Comparison of ENCODE assay signal across 24 mouse cellular contexts in the genomic region with DNA sequence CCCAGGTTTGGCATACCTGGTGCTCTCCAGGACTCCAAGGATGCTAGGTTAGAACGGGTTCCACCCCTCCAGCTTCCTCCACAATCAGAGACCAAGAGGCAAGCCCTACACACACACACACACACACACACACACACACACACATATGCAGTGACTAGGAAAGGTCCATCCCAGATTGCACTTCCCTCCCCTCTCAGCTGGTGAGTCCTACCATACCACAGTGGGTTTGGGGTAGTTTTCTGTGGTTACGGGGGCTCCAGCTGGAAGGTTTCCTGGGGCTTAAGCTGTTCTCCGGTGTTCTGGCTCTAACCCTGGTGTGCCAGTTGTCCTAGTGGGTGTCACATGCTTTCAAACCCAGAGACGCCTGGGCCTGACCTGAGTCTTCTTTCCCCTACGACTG. TPM values are rescaled to one million over a fixed set of nuclear protein-coding genes. Genes with fewer than 3 reads are reported as not detected.
DNase-seq lines count a peak whose midpoint lies in the region; ATAC-seq lines count a peak whose summit lies in the region.
"Had no signal": no experiment of that assay in that cellular context is flagged by ENCODE, and none has a peak within 500 bp of the region (broad histone marks: within the 10 kb centered on the region; RNA-seq: fewer than 3 reads in every experiment).

No protein-coding gene starts in this region.

- WGBS in hindbrain, embryonic 12.5 days = 72% methylated on average over 5 of the region's 5 CpGs
- WGBS in hindbrain, embryonic 11.5 days = 72% methylated on average over 5 of the region's 5 CpGs
- WGBS in midbrain, embryonic 13.5 days = 69% methylated on average over 5 of the region's 5 CpGs
- 66% methylated on average over 5 of the region's 5 CpGs for WGBS in midbrain, embryonic 14.5 days
- 53% methylated on average over 5 of the region's 5 CpGs for WGBS in forebrain, embryonic 16.5 days
- WGBS in neural tube, embryonic 13.5 days = 76% methylated on average over 5 of the region's 5 CpGs
- 79% methylated on average over 5 of the region's 5 CpGs for WGBS in kidney, embryonic 14.5 days

- peaks cover 50% of the 10 kb centered on the region for H3K27me3 ChIP-seq in hindbrain, embryonic 12.5 days
- peaks cover 24% of the 10 kb centered on the region for H3K27me3 ChIP-seq in hindbrain, embryonic 11.5 days (ENCODE audit: control insufficient read depth, insufficient read depth, low read length)
- peaks cover 58% of the 10 kb centered on the region for H3K27me3 ChIP-seq in midbrain, embryonic 13.5 days
- H3K27me3 ChIP-seq in midbrain, embryonic 14.5 days (ENCODE audit: control insufficient read depth, insufficient read depth, low read length) = peaks cover 35% of the 10 kb centered on the region
- H3K27me3 ChIP-seq in forebrain, embryonic 16.5 days (replicated peaks; ENCODE audit: control insufficient read depth, insufficient read depth, low read length) = peaks cover 14% of the 10 kb centered on the region
- peaks cover 51% of the 10 kb centered on the region for H3K27me3 ChIP-seq in neural tube, embryonic 13.5 days
- H3K27me3 ChIP-seq in kidney, embryonic 14.5 days (ENCODE audit: control insufficient read depth, insufficient read depth, low read length) = peaks cover 49% of the 10 kb centered on the region
- H3K27me3 ChIP-seq: Patski had no signal

- no peak for ATAC-seq in hindbrain, embryonic 12.5 days (ENCODE audit: low FRiP score)
- no peak for ATAC-seq in hindbrain, embryonic 11.5 days (ENCODE audit: low FRiP score)
- no peak for ATAC-seq in midbrain, embryonic 13.5 days
- no peak for ATAC-seq in midbrain, embryonic 14.5 days (ENCODE audit: low FRiP score, low TSS enrichment)
- ATAC-seq in forebrain, embryonic 16.5 days = no peak
- no peak for ATAC-seq in neural tube, embryonic 13.5 days (ENCODE audit: low read depth)
- ATAC-seq in kidney, embryonic 14.5 days (ENCODE audit: low FRiP score, low TSS enrichment) = no peak
- ATAC-seq: liver, postnatal 0 days had no signal

- no peaks in the 10 kb centered on the region for H3K36me3 ChIP-seq in hindbrain, embryonic 12.5 days
- H3K36me3 ChIP-seq in hindbrain, embryonic 11.5 days (ENCODE audit: control insufficient read depth, insufficient read depth, low read length) = no peaks in the 10 kb centered on the region
- H3K36me3 ChIP-seq in midbrain, embryonic 13.5 days = no peaks in the 10 kb centered on the region
- H3K36me3 ChIP-seq in midbrain, embryonic 14.5 days (ENCODE audit: control insufficient read depth, insufficient read depth, low read length) = no peaks in the 10 kb centered on the region
- H3K36me3 ChIP-seq in forebrain, embryonic 16.5 days (ENCODE audit: control insufficient read depth, insufficient read depth) = no peaks in the 10 kb centered on the region
- H3K36me3 ChIP-seq in neural tube, embryonic 13.5 days = no peaks in the 10 kb centered on the region
- H3K36me3 ChIP-seq in kidney, embryonic 14.5 days (ENCODE audit: control insufficient read depth, insufficient read depth, low read length) = no peaks in the 10 kb centered on the region
- H3K36me3 ChIP-seq: G1E; limb, embryonic 12.5 days had no signal

- no peak overlapping the region for H3K27ac ChIP-seq in hindbrain, embryonic 12.5 days
- H3K27ac ChIP-seq in hindbrain, embryonic 11.5 days (ENCODE audit: low read depth, low read length) = no peak overlapping the region
- H3K27ac ChIP-seq in midbrain, embryonic 13.5 days = no peak overlapping the region
- H3K27ac ChIP-seq in midbrain, embryonic 14.5 days (replicated peaks; ENCODE audit: low read depth, low read length) = no peak overlapping the region
- no peak overlapping the region for H3K27ac ChIP-seq in forebrain, embryonic 16.5 days (ENCODE audit: low read length)
- no peak overlapping the region for H3K27ac ChIP-seq in neural tube, embryonic 13.5 days (replicated peaks)
- H3K27ac ChIP-seq in kidney, embryonic 14.5 days (ENCODE audit: low read depth, low read length) = no peak overlapping the region
- H3K27ac ChIP-seq: heart, adult 2 months; limb, embryonic 12.5 days had no signal

- H3K4me1 ChIP-seq in hindbrain, embryonic 12.5 days = peaks cover 67% of the 10 kb centered on the region
- peaks cover 21% of the 10 kb centered on the region for H3K4me1 ChIP-seq in hindbrain, embryonic 11.5 days (replicated peaks; ENCODE audit: control insufficient read depth, insufficient read depth, low read length)
- peaks cover 68% of the 10 kb centered on the region for H3K4me1 ChIP-seq in midbrain, embryonic 13.5 days (replicated peaks)
- H3K4me1 ChIP-seq in midbrain, embryonic 14.5 days (ENCODE audit: control insufficient read depth, insufficient read depth, low read length) = peaks cover 31% of the 10 kb centered on the region
- peaks cover 68% of the 10 kb centered on the region for H3K4me1 ChIP-seq in forebrain, embryonic 16.5 days (replicated peaks; ENCODE audit: control insufficient read depth, insufficient read depth, low read length)
- H3K4me1 ChIP-seq in neural tube, embryonic 13.5 days (replicated peaks) = peaks cover 88% of the 10 kb centered on the region
- H3K4me1 ChIP-seq in kidney, embryonic 14.5 days (ENCODE audit: control insufficient read depth, insufficient read depth, low read length) = peaks cover 21% of the 10 kb centered on the region

- DNase-seq in hindbrain, embryonic 11.5 days (ENCODE audit: low spot score) = no peak
- no peak for DNase-seq in midbrain, embryonic 14.5 days
- DNase-seq in adrenal gland, postnatal 4 days (ENCODE audit: low spot score in 2 of 2) = no peak
- DNase-seq: adrenal gland, adult 2 months; cerebellum, adult 18-20 months; cerebellum, postnatal 14 days; gastrocnemius, postnatal 36 days; heart, adult 2 months; kidney, adult 2 months; kidney, postnatal 10 days; liver, postnatal 0 days; lung, postnatal 14 days; right cerebral cortex, postnatal 14 days had no signal

- peak overlapping the region; percentile 6; the same call in 1 of the 2 replicates for H3K9ac ChIP-seq in hindbrain, embryonic 12.5 days
- no peak overlapping the region for H3K9ac ChIP-seq in hindbrain, embryonic 11.5 days (ENCODE audit: low read depth, low read length)
- H3K9ac ChIP-seq in midbrain, embryonic 13.5 days (replicated peaks) = no peak overlapping the region
- H3K9ac ChIP-seq in midbrain, embryonic 14.5 days (replicated peaks; ENCODE audit: low read length) = no peak overlapping the region
- no peak overlapping the region for H3K9ac ChIP-seq in forebrain, embryonic 16.5 days (replicated peaks; ENCODE audit: low read depth, low read length)
- H3K9ac ChIP-seq in neural tube, embryonic 13.5 days = 0 out of 2 replicates have a peak overlapping the region, but pooled peaks have one; percentile 5
- no peak overlapping the region for H3K9ac ChIP-seq in kidney, embryonic 14.5 days (ENCODE audit: low read depth, low read length)
- H3K9ac ChIP-seq: limb, embryonic 12.5 days; liver, postnatal 0 days had no signal

- no peaks in the 10 kb centered on the region for H3K9me3 ChIP-seq in hindbrain, embryonic 12.5 days (replicated peaks)
- H3K9me3 ChIP-seq in hindbrain, embryonic 11.5 days (ENCODE audit: control insufficient read depth, low read length) = no peaks in the 10 kb centered on the region
- H3K9me3 ChIP-seq in midbrain, embryonic 13.5 days = no peaks in the 10 kb centered on the region
- no peaks in the 10 kb centered on the region; the same call in 1 of the 2 replicates for H3K9me3 ChIP-seq in midbrain, embryonic 14.5 days (ENCODE audit: control insufficient read depth, low read length)
- no peaks in the 10 kb centered on the region for H3K9me3 ChIP-seq in forebrain, embryonic 16.5 days (ENCODE audit: control insufficient read depth, low read length)
- H3K9me3 ChIP-seq in neural tube, embryonic 13.5 days = no peaks in the 10 kb centered on the region
- H3K9me3 ChIP-seq in kidney, embryonic 14.5 days (ENCODE audit: control insufficient read depth, low read length) = no peaks in the 10 kb centered on the region
- H3K9me3 ChIP-seq: limb, embryonic 12.5 days had no signal

- H3K4me3 ChIP-seq in hindbrain, embryonic 12.5 days = no peak overlapping the region
- no peak overlapping the region for H3K4me3 ChIP-seq in hindbrain, embryonic 11.5 days (ENCODE audit: low read depth, low read length)
- H3K4me3 ChIP-seq in midbrain, embryonic 13.5 days (replicated peaks) = no peak overlapping the region
- H3K4me3 ChIP-seq in midbrain, embryonic 14.5 days (replicated peaks; ENCODE audit: low read depth, low read length) = no peak overlapping the region
- H3K4me3 ChIP-seq in forebrain, embryonic 16.5 days (replicated peaks; ENCODE audit: low read length) = no peak overlapping the region
- H3K4me3 ChIP-seq in neural tube, embryonic 13.5 days = no peak overlapping the region
- no peak overlapping the region for H3K4me3 ChIP-seq in kidney, embryonic 14.5 days (ENCODE audit: low read length)
- H3K4me3 ChIP-seq: heart, adult 2 months; limb, embryonic 12.5 days had no signal

- H3K4me2 ChIP-seq in hindbrain, embryonic 12.5 days (replicated peaks) = peak overlapping the region; percentile 95; the same call in 1 of the 2 replicates
- H3K4me2 ChIP-seq in hindbrain, embryonic 11.5 days (replicated peaks; ENCODE audit: low read depth, low read length) = no peak overlapping the region
- H3K4me2 ChIP-seq in midbrain, embryonic 13.5 days (replicated peaks) = peak overlapping the region; percentile 95
- no peak overlapping the region for H3K4me2 ChIP-seq in midbrain, embryonic 14.5 days (ENCODE audit: low read length)
- H3K4me2 ChIP-seq in forebrain, embryonic 16.5 days (ENCODE audit: low read length) = peak overlapping the region; percentile 20
- H3K4me2 ChIP-seq in neural tube, embryonic 13.5 days = peak overlapping the region; percentile 99
- H3K4me2 ChIP-seq in kidney, embryonic 14.5 days (replicated peaks; ENCODE audit: low read depth, low read length) = no peak overlapping the region
- H3K4me2 ChIP-seq: limb, embryonic 12.5 days; liver, embryonic 11.5 days had no signal

RNA-seq across cellular contexts. Expression of gene Wnt7b, which starts 8.2 kb away (rescaled TPM):
- polyA plus RNA-seq in hindbrain, embryonic 12.5 days (2016; fragmentation: Nextera tagmentation; extraction: Ambion mirVana) = 78.3 and 79.5 TPM in 2 replicates
- polyA plus RNA-seq in hindbrain, embryonic 11.5 days (2014; fragmentation: Nextera tagmentation; extraction: Ambion mirVana) = 61.6 and 79.7 TPM in 2 replicates
- 55.9 and 63.4 TPM in 2 replicates for polyA plus RNA-seq in midbrain, embryonic 13.5 days (2015; fragmentation: Nextera tagmentation; extraction: Ambion mirVana)
- 38.0 and 43.1 TPM in 2 replicates for polyA plus RNA-seq in midbrain, embryonic 14.5 days (2014; fragmentation: Nextera tagmentation; extraction: Ambion mirVana)
- 110 and 125 TPM in 2 replicates for polyA plus RNA-seq in forebrain, embryonic 16.5 days (2015; fragmentation: Nextera tagmentation; extraction: Ambion mirVana)
- 34.2 and 37.7 TPM in 2 replicates for polyA plus RNA-seq in neural tube, embryonic 13.5 days (2015; fragmentation: Nextera tagmentation; extraction: Ambion mirVana)
- 1 to 10 TPM in 1 of 2 experiments, under 1 TPM in 1; 0.40 to 1.8 TPM for total RNA-seq in adrenal gland, postnatal 4 days (2021)
- 10.8 and 15.1 TPM in 2 replicates for polyA plus RNA-seq in kidney, embryonic 14.5 days (2014; fragmentation: Nextera tagmentation; extraction: Ambion mirVana)
- total RNA-seq: CH12.LX; gastrocnemius, postnatal 36 days; megakaryocyte, adult 5-6 weeks had no signal
- polyA plus RNA-seq: G1E had no signal

Comparison
In these comparisons a context has a peak if more than half of its experiments do, and no peak if none do; other contexts are left out.
1. H3K4me2 ChIP-seq: peak in hindbrain, embryonic 12.5 days (single experiment), midbrain, embryonic 13.5 days (single experiment), forebrain, embryonic 16.5 days (single experiment) and neural tube, embryonic 13.5 days (single experiment); none in hindbrain, embryonic 11.5 days (single experiment), midbrain, embryonic 14.5 days (single experiment) and kidney, embryonic 14.5 days (single experiment).
2. H3K9ac ChIP-seq: peak in hindbrain, embryonic 12.5 days (single experiment) and neural tube, embryonic 13.5 days (single experiment); none in hindbrain, embryonic 11.5 days (single experiment), midbrain, embryonic 13.5 days (single experiment), midbrain, embryonic 14.5 days (single experiment), forebrain, embryonic 16.5 days (single experiment) and kidney, embryonic 14.5 days (single experiment).